Mouse (Mus musculus): ENCODE data around the gene Gps2.

- TF ChIP-seq GATA1 (IDR thresholded peaks at IDR 0.05; ENCODE audit: borderline replicate concordance, low read length) (no peak), FLI1 (IDR thresholded peaks at IDR 0.05; ENCODE audit: low read length) (no peak)
These were observed 17.4 kb downstream of the Gps2 start for GRCm38 (mm10) chr11:69930967-69931537.
